Mouse (Mus musculus): ENCODE results near the gene Topors.

Gene Topors

DNA sequence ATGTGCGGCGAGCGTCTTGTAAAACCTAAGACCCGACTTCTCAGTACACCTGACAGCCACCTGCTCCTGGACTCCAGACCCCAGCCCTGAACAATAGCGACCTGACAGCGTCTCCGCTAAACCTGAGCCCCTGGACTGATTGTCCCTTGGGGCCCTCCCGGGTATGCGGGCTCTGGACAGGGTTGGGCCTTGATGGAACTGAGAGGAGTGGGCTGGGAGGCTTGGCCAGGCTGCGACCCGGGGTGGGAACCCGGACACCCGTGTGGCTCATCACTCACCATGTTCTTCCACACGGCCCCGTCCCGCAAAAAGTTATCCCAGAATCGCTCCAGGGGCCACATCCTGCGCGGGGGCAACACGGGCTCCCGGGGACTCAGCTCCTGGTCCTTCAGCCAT lies 9.2 kb upstream of the Topors start:
- Histone ChIP-seq H3K36me3 (ENCODE audit: control insufficient read depth, insufficient read depth, low read length, poor library complexity, severe bottlenecking) (no peaks in the 10 kb centered on the region), H3K27me3 (ENCODE audit: control insufficient read depth, insufficient read depth, low read length, poor library complexity, severe bottlenecking) (no peaks in the 10 kb centered on the region)
- DNase-seq (ENCODE audit: low read depth, low spot score), result no peak

GRCm38 (mm10) chr4:40268835-40269234 lies 815 bp downstream of the Topors start:
- no peaks in the 10 kb centered on the region for H3K27me3 ChIP-seq (ENCODE audit: control insufficient read depth, insufficient read depth, low read length, poor library complexity, severe bottlenecking)
- DNase-seq (ENCODE audit: low read depth, low spot score), result no peak
- H3K36me3 ChIP-seq (ENCODE audit: control insufficient read depth, insufficient read depth, low read length, poor library complexity, severe bottlenecking), result no peaks in the 10 kb centered on the region; the same call in 1 of the 2 replicates

DNA sequence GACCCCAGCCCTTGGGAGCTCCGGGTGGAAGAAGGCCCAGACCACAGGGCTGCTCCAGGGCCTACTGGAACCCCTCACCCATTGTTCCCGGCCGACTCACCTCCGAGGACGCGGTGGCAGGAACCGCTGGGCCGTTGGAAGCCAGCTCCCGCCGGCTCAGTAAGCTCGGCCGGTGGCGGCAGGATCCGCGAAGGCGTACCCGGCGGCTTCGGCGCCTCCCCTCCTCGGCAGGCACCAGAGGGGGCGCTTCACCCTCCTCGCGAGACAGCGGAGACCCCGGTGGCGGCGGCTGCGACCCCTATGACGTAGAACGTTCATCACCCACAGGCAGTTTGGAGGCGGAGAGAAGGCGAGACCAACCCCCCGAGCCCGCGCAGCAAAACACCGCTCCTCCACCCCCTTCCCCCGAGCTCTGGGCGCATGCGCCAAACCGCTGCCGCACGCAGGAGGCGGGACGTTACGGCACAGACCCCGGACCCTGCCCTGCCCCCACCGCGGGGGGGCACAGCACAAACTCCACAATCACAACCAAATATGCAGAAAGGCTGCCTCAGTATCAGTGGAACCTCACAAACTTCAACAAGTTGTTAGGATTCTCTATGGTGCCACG lies 1.3 kb downstream of the Topors start:
- H3K36me3 ChIP-seq (ENCODE audit: control insufficient read depth, insufficient read depth, low read length, poor library complexity, severe bottlenecking), result no peaks in the 10 kb centered on the region; the same call in 1 of the 2 replicates
- H3K27me3 ChIP-seq (ENCODE audit: control insufficient read depth, insufficient read depth, low read length, poor library complexity, severe bottlenecking), result no peaks in the 10 kb centered on the region
- DNase-seq (ENCODE audit: low read depth, low spot score), result peak; percentile 90

- peak; percentile 4 for DNase-seq (ENCODE audit: low read depth, low spot score)
- Histone ChIP-seq H3K27me3 (ENCODE audit: control insufficient read depth, insufficient read depth, low read length, poor library complexity, severe bottlenecking) (no peaks in the 10 kb centered on the region), H3K36me3 (ENCODE audit: control insufficient read depth, insufficient read depth, low read length, poor library complexity, severe bottlenecking) (no peaks in the 10 kb centered on the region; the same call in 1 of the 2 replicates)
Measured at GRCm38 (mm10) chr4:40267681-40268080, 2.0 kb downstream of the Topors start.

GRCm38 (mm10) chr4:40264321-40264720 lies 5.3 kb downstream of the Topors start:
- DNase-seq (ENCODE audit: low read depth, low spot score), result no peak
- no peaks in the 10 kb centered on the region for H3K27me3 ChIP-seq (ENCODE audit: control insufficient read depth, insufficient read depth, low read length, poor library complexity, severe bottlenecking)
- H3K36me3 ChIP-seq (ENCODE audit: control insufficient read depth, insufficient read depth, low read length, poor library complexity, severe bottlenecking), result peaks cover 9% of the 10 kb centered on the region

DNA sequence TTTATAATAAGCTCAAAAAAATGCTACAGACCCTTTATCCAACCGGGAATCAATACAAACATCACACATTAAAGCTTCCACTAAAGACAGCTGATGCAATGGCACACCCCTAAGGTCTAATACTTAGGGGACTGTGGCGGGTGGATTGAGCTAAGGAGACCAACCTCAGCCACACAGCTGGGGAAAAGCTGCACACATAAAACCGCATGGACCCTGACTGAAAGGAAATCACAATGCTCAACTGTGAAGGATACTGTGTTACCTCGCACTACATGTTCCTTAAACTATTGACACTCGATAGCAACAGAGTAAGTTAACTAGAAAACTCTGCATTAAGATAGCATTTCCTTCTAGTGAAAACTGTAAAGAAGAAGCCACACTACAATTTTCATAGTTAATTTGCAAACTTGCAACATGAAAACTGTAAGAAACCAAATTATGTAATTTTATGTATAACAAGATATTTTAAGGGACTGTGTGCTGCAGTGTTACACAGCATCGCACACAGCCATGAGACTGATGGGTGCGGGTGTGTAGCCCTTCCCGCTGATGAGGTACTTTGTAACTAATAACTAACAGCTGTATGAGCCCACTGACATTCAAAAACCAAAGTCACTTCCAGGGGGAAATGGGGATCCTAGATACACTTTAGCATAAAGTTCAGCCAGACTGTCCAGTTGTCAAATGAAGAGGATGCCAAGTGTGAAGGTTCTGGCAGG lies 15.1 kb downstream of the Topors start:
- Histone ChIP-seq H3K36me3 (ENCODE audit: control insufficient read depth, insufficient read depth, low read length, poor library complexity, severe bottlenecking) (0 out of 2 replicates have a peak, but pooled peaks cover 2% of the 10 kb centered on the region), H3K27me3 (ENCODE audit: control insufficient read depth, insufficient read depth, low read length, poor library complexity, severe bottlenecking) (no peaks in the 10 kb centered on the region)
- no peak for DNase-seq (ENCODE audit: low read depth, low spot score)

DNA sequence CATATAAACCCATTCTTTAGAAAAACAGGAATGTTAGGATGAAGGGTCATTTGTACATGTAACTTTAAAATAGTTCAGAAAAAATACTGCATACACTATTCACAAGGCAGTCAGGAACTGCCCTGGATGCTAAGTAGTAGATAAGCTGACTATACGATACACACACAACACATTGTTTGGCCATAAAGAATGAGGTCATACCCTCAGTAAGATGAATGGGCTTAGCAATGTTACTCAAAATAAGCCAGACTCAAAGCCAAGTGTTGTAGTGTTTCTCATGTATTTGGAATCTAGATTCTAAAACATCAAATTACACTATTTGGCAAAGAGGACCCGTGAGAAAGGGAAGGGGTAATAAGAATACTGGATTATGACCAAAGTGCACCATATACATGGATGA lies 15.9 kb downstream of the Topors start:
- DNase-seq (ENCODE audit: low read depth, low spot score), result no peak

GRCm38 (mm10) chr4:40250984-40251383 lies 18.7 kb downstream of the Topors start:
- DNase-seq (ENCODE audit: low read depth, low spot score), result peak; percentile 20
- no peaks in the 10 kb centered on the region for H3K36me3 ChIP-seq (ENCODE audit: control insufficient read depth, insufficient read depth, low read length, poor library complexity, severe bottlenecking)
- H3K27me3 ChIP-seq (ENCODE audit: control insufficient read depth, insufficient read depth, low read length, poor library complexity, severe bottlenecking), result no peaks in the 10 kb centered on the region

More for the DNA sequence above, 15.9 kb downstream of the Topors start:
- Histone ChIP-seq H3K27me3 (ENCODE audit: control insufficient read depth, insufficient read depth, low read length, poor library complexity, severe bottlenecking) (no peaks in the 10 kb centered on the region), H3K36me3 (ENCODE audit: control insufficient read depth, insufficient read depth, low read length, poor library complexity, severe bottlenecking) (no peaks in the 10 kb centered on the region)

DNA sequence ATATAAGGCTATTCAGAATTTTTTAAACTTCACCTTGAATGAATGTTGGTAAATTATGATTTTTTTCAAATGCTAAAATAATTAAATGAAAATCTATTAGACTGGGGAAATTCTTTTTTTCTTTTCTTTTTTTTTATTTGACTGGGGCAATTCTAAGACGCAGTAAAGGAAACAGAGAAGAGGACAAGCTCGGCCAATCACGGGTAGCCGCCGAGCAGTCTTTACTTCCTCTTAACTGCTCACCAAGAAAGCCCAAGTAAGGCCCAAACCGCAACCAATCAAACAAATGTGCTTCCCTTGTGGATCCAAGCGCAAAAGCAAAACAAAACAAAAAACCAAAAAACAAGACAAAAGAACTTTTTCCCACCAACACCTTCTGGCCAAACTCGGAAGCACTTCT lies 25.6 kb downstream of the Topors start:
- peak; percentile 81 for DNase-seq (ENCODE audit: low read depth, low spot score)
- Histone ChIP-seq H3K36me3 (ENCODE audit: control insufficient read depth, insufficient read depth, low read length, poor library complexity, severe bottlenecking) (no peaks in the 10 kb centered on the region), H3K27me3 (ENCODE audit: control insufficient read depth, insufficient read depth, low read length, poor library complexity, severe bottlenecking) (no peaks in the 10 kb centered on the region)

GRCm38 (mm10) chr4:40243006-40243405 lies 26.6 kb downstream of the Topors start:
- Histone ChIP-seq H3K36me3 (ENCODE audit: control insufficient read depth, insufficient read depth, low read length, poor library complexity, severe bottlenecking) (no peaks in the 10 kb centered on the region), H3K27me3 (ENCODE audit: control insufficient read depth, insufficient read depth, low read length, poor library complexity, severe bottlenecking) (no peaks in the 10 kb centered on the region)
- no peak for DNase-seq (ENCODE audit: low read depth, low spot score)

DNA sequence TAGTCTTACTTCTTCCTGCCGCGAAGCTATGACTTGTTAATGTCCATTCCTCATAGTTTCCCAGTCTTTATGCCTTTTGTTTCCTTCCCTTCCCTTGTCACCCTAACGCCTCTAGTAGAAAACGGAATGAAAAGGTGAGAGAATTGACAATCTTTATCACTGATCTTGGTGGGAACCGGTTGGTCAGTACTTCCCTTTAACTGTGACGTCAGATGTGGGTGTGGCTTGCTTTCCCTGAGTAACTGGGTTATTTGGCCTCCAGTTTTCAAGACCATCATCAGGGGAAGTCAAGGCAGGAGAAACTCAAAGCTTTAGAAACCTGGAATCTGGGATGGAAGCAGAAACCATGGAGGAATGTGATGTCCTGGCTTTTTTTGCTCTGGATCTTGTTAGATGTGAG lies 27.7 kb downstream of the Topors start:
- H3K36me3 ChIP-seq (ENCODE audit: control insufficient read depth, insufficient read depth, low read length, poor library complexity, severe bottlenecking), result peaks cover under 1% of the 10 kb centered on the region; the same call in 1 of the 2 replicates
- H3K27me3 ChIP-seq (ENCODE audit: control insufficient read depth, insufficient read depth, low read length, poor library complexity, severe bottlenecking), result no peaks in the 10 kb centered on the region
- DNase-seq (ENCODE audit: low read depth, low spot score), result peak; percentile 46

GRCm38 (mm10) chr4:40240272-40240744 lies 29.3 kb downstream of the Topors start:
- DNase-seq (ENCODE audit: low read depth, low spot score), result peak; percentile 6
- peaks cover 2% of the 10 kb centered on the region; the same call in 1 of the 2 replicates for H3K36me3 ChIP-seq (ENCODE audit: control insufficient read depth, insufficient read depth, low read length, poor library complexity, severe bottlenecking)

DNA sequence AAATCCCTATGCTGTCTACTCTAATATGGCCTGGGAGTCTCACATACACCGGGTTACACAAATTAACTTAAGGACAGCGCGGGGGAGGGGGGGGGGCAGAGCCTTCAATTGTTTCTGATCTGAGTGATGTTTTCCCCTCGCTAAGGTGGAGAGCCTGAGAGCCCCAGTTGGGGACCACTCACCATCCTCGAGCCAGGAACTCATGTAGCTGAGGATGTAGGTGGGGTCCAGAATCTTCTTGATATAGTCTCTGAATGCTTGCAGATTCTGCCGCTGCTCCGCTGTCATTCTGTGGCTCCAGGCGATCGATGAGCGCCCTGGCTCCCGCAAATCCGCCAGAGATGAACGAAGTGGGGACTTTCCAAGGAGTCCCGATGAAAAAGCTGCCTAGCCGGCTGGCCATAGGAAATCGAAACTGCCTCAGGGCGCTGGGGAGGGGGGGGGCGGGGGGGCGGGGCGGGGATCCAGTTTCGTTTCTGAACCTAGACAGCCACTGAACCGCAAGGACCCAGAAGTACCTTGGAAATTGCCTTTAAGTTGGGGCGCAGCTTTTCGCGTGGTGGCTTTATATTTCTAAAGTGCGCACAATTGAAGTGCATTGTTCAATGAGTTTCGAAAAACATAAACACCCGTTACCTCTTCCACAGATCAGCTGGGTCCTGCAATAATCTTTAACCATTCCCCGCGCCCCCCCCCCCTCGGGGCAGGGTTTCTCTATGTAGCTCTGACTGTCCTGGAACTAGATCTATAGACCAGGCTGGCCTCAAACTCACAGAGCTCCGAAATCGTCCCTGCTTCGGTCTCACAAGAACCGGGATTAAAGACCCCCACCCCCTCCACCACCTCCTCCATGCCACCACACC lies 30.0 kb downstream of the Topors start, which contains the start of gene Ddx58:
Gene Ddx58 (minus strand): TSS at position 420 of the 863 bp plus-strand sequence.
- no peaks in the 10 kb centered on the region for H3K27me3 ChIP-seq (ENCODE audit: control insufficient read depth, insufficient read depth, low read length, poor library complexity, severe bottlenecking)
- H3K36me3 ChIP-seq (ENCODE audit: control insufficient read depth, insufficient read depth, low read length, poor library complexity, severe bottlenecking), result peaks cover 4% of the 10 kb centered on the region; the same call in 1 of the 2 replicates
- DNase-seq (ENCODE audit: low read depth, low spot score), result peak; percentile 59

More at GRCm38 (mm10) chr4:40240272-40240744, 29.3 kb downstream of the Topors start:
- no peaks in the 10 kb centered on the region for H3K27me3 ChIP-seq (ENCODE audit: control insufficient read depth, insufficient read depth, low read length, poor library complexity, severe bottlenecking)

DNA sequence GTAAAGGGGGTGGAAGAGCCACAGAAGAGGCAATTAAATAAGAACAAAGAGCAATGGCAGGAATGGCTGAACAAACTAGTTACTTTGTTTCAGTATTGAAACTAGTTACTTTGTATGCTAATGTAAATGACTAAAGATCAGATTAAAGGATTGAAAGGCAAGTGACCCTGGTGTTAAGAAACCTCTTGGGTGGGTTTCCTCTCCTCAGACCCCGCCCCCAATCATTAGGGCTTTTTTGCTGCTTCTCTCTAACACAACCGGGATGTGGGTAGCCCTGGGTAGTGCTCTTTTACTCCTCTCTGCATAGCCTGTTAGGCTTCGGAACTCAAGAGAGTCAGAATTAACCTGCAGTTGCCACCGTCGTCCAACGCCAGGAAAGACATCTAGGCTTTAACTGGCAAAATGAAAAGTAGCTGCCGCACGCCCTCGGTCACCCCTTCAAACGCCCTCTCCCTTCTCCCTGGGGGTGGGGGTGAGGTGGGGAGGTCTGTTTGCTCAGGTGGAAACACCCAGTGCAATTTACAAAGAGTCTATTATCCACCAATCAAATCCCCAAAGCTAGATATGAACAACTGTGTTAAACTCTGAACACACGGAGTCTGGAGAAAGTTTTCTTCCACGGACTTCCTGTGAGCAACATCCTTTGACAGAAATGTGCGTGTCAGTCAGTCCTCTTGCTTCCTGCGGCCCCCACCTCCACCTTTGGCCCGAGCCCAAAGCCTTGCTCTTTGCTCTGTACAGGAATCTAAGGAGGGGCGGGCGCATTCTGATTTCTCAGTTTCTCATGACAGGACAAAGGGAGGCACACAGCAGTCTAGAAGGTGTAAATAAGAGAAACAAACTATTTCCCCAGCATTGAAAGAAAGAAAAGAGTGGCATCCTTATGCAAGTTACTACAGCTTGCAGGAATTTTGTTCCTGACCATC lies 30.9 kb downstream of the Topors start:
- H3K27me3 ChIP-seq (ENCODE audit: control insufficient read depth, insufficient read depth, low read length, poor library complexity, severe bottlenecking), result no peaks in the 10 kb centered on the region
- DNase-seq (ENCODE audit: low read depth, low spot score), result peak; percentile 32
- H3K36me3 ChIP-seq (ENCODE audit: control insufficient read depth, insufficient read depth, low read length, poor library complexity, severe bottlenecking), result peaks cover 4% of the 10 kb centered on the region; the same call in 1 of the 2 replicates
